Mouse (Mus musculus): ENCODE measurements around the gene Cog5. TPM values are rescaled to one million over a fixed set of nuclear protein-coding genes. Genes with fewer than 3 reads are reported as not detected.

The Cog5 gene
- total RNA-seq, 2 experiments from 2014 or later, result 33.4 to 33.9 TPM

GRCm38 (mm10) chr12:31819096-31819495 lies 164.4 kb downstream of the Cog5 start:
- DNase-seq (ENCODE audit: low spot score), result no peak

DNA sequence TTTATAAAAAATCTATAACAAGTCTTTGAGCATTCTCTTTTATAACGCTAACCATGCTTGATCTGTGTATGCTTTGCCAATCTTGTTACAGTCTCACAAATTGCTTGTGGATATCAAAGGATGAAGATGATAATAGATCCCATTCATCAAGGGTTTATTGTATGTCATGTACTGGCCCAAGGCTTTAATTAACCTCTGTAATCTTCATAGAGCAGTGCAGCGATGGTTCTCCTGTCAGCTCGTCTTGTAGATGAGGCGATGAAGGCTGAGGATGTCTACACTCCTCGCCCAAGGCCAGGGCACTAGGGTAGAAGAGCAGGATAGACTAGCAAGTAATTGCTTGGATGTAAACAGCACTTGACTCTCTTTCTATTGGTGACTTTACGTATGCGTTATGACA lies 164.9 kb downstream of the Cog5 start:
- DNase-seq (ENCODE audit: low spot score), result no peak

- DNase-seq (ENCODE audit: low spot score), result no peak
These were observed 169.0 kb downstream of the Cog5 start for GRCm38 (mm10) chr12:31823671-31824070.

DNA sequence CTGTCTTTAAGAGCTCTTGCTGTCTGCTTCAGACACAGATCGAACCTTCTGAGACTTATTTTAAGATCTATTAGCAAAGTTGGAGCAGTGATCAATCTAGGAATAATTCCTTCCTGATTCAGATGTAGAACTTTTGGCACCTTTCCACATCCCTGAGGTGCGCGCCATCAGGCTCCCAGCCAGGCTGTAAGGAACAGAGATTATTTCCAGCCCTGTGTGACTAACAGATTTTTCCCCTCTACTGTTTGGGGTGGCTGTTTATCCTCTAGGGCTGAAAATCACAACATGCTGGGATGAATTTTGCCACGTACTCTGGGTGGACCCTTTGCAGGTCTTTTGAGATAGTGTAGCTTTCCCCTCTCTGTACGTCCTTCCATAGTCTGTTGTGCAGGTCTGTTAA lies 170.2 kb downstream of the Cog5 start:
- no peak for DNase-seq (ENCODE audit: low spot score)

DNA sequence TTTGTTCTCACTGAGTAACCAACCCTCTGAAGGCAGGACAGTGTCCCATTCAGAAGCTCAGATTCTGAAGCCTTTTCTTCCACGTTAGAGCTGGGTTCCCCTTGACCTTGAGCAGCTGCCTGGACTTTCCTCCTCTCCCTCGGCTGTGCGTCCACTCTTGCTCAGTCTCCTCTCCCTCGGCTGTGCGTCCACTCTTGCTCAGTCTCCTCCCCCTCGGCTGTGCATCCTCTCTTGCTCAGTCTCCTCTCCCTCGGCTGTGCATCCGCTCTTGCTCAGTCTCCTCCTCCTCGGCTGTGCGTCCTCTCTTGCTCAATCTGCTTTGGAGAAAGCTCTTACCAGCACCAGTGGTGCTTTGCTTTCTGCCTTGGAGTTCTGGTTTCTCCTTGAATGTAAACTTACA lies 171.2 kb downstream of the Cog5 start:
- DNase-seq (ENCODE audit: low spot score), result no peak

DNA sequence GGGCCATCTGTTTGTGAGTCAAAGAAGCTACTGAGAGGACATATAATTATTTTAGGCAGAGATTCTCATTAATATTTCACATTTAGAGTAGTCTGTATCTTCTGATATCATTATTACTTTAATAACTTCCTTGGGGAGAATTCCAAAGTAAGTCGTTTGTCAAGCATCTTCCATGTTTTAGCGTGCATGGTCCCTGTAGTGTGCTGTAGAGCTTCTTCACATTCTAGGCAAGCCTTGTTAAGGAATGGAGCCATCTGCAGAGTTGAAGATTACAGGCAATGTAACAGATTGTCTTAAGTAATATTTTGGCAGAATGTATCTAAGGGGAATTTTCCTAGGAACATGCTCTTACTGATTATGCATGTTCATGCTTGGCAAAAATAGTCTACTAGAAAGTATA lies 171.8 kb downstream of the Cog5 start:
- DNase-seq (ENCODE audit: low spot score), result no peak

- no peak for DNase-seq (ENCODE audit: low spot score)
These were observed 180.8 kb downstream of the Cog5 start for GRCm38 (mm10) chr12:31835480-31835879.

DNA sequence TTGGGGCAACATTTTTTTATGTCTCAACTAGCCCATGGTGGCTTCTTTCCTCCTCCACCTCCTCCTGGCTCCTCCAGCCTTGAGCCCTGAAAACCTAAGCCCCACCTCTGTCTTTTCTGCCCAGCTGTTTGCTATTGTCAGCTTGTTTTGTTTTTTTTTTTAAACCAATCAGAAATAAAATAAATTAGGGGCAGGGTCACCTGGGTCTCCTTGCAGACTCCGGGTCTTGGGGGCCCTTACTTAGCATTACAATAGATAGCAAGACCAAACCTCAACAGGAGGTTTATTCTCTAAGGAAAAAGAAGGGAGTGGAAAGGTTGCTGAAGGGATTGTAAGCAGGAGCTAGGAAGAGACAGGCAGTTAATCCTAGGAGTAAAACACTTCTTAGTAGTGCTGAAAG lies 181.5 kb downstream of the Cog5 start:
- no peak for DNase-seq (ENCODE audit: low spot score)

- no peak for DNase-seq (ENCODE audit: low spot score)
These were observed 183.9 kb downstream of the Cog5 start for GRCm38 (mm10) chr12:31838521-31838920.

DNA sequence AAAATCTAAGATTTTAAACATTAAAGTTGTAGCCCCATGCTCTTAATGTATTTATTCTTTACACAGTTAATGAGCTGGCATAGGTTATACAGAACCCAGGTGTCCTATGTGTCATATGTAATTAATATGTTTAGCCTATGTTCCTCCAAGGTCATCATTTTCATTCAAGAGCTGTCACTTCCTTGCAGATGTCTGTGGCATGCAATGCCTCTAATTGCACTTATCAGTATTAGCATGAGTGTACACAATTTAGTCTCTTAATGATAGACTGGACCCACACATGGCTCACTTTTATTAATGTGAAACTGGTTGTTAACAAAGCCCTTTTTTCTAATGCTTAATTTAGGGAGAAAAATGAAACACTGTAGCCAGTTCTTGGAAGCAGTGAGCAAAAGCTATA lies 184.6 kb downstream of the Cog5 start:
- DNase-seq (ENCODE audit: low spot score), result no peak

DNA sequence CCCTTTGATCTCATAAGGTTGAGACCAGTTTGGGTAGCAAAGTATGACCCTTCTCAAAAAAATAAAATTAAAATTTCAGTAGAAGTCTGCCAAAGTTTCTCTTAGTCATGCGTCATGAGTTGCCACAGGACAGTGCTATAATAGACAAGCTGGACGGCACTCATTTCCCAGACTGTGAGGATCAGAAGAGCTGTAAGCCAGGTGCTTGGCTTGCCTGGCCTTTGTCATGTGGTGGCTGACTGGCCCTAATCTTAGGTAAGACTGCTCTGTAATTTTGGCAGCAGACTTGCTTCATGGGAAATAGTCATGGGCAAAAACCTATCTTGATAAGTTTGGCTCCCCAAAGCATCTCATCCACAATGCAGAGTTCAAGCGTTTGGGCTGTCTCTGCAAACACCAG lies 191.4 kb downstream of the Cog5 start:
- peak; percentile 7 for DNase-seq (ENCODE audit: low spot score)

DNA sequence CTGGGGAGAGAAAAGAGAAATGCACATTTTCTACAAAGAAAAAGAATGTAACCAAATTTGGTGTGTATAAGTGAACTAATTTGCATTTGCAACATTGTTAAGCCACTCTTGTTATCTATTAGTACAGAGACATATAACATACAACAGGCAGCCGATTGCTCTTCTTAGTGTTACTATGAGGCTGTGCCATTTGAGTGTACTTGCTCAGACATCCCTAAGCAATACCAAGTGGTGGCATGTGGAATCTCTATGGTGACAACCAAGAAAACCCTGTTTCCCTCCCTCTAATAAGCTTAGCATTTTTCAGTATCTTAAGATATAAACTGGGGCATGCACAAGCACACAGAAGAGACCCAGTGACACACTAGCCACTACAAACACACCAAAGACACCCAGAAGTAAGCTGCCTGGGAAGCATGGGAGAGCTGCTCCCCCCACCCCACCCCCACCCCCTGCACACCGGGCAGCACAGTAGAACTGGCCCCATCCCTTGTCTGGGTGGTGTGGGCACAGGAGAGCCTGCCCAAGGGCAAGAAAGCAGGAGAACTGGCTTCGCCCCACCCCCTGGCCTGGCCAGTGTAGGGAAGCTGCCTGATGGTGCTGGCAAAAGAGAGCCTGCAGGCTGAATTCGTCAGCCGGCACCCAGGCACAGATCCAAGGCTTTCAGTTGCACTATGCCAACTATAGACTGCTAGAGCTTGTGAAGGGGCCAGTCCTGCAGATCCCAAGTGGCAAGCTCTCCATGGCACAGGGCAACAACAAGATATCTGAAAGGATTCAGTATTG lies 194.2 kb downstream of the Cog5 start:
- DNase-seq (ENCODE audit: low spot score), result peak; percentile 71

GRCm38 (mm10) chr12:31849601-31850000 lies 194.9 kb downstream of the Cog5 start:
- no peak for DNase-seq (ENCODE audit: low spot score)

DNA sequence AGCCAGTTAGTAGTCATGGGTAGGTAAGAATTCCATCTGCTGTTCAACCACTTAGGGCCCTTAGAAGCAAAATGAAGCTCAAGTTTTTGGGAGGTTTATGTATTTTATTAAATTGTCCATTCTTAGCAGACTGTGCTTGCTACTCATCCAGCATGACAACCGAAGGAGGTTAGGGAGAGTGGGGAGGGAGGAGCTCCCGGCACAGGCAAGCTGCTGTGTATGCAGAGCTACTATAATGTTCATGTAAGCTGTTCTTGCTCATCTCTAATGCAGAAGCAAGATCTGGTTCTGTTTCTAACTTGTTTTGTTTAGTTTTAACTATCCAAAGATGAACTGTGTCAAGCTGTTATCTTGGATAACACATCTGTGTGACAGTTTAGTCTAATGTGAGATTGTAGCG lies 199.4 kb downstream of the Cog5 start:
- no peak for DNase-seq (ENCODE audit: low spot score)

DNA sequence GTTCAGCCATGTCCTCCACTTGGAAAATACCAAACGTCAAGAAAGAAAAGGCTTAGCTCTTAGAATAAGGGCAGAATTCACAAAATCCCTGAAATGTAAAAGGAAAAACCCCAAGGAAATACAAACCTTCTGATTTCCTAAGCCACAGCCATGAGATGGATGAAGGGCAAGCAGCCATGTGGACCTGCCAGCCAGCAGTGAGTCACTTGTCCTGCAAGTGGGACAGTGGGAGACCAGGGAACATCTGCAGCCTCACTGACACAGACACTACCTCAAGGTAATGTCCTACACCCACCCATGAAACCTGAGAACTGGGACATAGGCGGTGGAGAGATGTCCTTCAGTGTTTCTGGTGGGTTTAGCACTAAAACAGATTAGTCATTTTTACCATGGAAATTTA lies 200.1 kb downstream of the Cog5 start:
- DNase-seq (ENCODE audit: low spot score), result peak; percentile 25

DNA sequence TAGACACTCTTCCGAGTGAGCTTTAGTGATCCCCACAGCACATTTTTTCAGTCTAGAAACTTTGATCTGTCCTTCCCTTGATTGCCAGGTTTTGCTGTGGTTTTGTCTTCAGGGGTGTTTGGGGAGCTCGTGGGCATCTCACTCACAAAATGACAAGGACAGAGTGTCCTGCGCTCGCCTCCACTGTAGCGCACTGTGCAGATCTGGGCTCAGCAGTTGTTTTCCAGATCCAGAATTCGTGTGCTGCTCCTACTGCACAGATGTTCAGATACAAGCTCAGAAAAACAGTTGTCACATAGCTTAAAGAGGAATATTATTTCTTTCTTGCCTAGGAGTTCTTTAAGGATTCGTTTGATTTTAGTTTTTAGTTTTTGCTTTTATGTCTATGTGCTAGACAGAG lies 203.1 kb downstream of the Cog5 start:
- DNase-seq (ENCODE audit: low spot score), result no peak

DNA sequence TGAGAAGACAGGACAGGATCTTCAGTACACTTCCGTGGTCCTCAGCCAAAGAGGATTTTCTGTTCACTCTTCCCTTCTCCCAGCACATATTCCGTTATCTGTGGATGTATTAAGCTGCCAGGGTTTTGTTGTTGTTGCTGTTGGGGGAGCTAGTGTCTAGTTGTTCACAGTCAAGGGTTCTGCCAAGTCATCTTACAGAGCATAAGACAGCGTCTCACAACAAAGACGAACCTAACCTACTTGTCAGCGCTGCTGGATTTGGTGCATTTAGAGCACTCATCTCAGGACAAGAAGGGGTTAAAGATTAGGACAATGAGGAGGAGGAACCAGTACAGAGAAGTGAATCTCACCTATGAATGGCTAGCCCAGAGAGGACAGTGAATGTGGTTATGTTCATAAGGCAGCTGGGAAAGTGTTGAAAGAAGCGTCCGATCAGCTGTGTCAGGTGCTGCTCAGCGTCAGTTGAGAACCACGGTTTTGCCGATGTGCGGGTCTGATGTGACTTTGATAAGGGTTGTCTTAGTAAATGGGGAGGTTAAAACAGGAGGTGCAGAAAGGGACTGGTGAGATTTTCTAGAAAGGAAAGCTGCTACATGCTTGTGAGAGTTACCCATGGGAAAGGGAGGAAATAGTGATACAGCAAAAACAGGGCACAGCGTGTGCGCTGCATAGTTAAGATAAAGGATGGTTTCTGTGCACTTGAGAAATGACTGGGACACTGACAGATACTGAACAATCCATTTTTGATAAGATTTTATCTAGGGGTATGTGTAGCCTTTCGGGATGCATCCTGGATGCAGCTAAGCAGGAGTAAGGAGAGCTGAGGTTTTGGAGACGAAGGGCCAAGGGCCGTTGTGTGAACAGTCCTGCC lies 208.2 kb downstream of the Cog5 start:
- DNase-seq (ENCODE audit: low spot score), result no peak

GRCm38 (mm10) chr12:31876775-31877174 lies 222.1 kb downstream of the Cog5 start:
- no peak for DNase-seq (ENCODE audit: low spot score)

DNA sequence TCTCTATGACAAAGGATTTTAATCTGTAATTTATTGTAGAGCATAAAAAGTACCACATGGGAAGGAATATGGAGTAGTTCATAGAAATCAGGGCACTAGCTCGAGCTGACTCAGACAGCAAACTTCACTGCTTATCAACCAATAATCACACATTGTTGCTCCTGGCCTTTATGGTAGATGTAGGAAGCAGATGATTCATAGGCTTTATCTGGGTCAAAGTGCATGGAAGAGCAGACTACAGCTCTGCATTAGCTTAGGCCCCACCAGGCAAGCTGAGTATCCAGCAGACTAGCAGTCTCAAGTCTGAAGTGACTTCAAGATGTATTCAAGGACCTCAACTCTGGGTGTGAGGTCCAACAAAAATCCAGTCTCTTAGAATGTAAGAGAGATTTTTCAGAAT lies 228.1 kb downstream of the Cog5 start:
- no peak for DNase-seq (ENCODE audit: low spot score)

DNA sequence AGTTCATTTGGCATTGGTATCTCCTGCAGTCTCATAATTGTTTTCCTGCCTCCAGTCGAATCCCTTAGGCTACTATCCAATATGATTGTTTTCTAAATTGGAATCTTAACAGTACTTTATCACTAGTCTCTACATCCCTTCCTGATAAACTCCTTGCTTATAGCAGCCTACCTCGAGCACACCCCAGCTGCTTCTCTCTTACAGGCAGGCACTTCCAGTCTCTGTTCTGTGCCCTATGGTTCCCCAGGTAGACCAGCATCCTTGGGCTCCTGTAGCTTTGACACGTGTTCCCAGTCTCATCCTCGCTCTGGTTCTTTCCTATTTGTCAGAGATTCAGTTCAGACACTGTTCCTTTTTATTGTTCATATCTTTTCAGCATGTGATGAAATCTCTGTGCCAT lies 229.7 kb downstream of the Cog5 start:
- DNase-seq (ENCODE audit: low spot score), result no peak

DNA sequence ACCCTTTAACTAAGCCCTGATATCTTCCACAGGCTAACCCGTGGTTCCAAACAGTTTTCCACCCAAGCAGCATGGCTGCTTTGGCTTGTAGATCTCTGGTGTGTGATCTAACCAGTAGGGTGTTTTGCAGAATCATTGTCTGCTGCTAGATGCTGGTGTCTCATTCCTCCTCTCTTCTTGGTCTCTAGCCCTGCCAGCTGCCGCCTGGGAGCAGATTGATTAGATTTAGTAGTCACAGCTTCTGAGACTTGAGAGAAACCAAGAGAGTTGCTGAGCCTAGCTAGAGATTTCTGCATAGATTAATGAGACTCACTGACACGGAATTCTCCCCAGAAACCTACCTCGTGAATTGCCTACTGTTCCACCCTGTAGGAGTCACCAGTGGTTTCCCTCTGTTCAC lies 230.4 kb downstream of the Cog5 start:
- no peak for DNase-seq (ENCODE audit: low spot score)

DNA sequence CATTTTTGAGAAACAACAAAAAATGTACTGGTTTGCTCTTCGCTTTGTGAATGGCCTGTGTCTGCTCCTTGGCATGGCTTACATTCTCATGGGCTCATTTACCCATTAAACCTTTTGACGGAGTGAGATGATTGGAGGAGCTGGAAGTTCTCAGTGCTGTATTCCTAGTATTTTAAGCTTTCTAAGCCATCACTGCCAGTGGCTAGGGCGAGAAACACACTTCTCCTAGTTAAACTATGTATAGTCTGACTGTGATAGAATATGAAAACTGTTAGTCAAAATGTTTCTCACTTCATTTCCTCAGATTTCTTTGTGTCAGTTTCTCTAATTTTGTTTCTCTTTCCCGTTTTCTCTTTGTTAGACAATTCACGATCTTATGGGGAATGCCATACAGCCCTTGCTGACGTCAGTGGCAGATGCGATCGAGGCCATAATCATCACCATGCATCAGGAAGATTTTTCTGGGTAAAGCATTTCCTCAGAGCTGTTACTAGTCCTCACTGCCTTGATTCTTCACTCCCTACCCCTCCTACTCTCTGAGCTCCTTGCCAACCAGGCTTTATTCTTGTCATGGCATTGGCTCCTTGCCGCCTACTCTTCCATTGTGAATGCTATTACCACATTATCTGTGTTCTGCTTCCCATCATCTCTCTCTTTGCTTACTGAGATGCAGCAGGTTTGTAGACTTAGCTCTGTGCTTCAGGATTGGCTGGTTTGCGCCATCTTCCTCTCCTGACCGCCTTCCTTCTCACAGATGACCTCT lies 231.4 kb downstream of the Cog5 start:
- DNase-seq (ENCODE audit: low spot score), result no peak

Measured in gastrocnemius, adult 18-20 months (tissue).